In genomic region chr11:86870486-86871165, GRCm38 (mm10) we compare ENCODE assay signal across 22 mouse cellular contexts.
DNase-seq lines count a peak whose midpoint lies in the region; ATAC-seq and TF ChIP-seq lines count a peak whose summit lies in the region.
"Had no signal": no experiment of that assay in that cellular context is flagged by ENCODE, and none has a peak within 500 bp of the region (broad histone marks: within the 10 kb centered on the region; RNA-seq: fewer than 3 reads in every experiment).

No protein-coding gene starts in this region.

- TF ChIP-seq CTCF in kidney, postnatal 0 days (IDR thresholded peaks at IDR 0.05; ENCODE audit: low read depth), result no peak

- no peak for ATAC-seq in kidney, postnatal 0 days (replicated peaks; ENCODE audit: low FRiP score, low read depth)
- ATAC-seq in liver, embryonic 16.5 days (ENCODE audit: low read depth), result peak; percentile 54; the same call in 1 of the 2 replicates
- ATAC-seq in frontal cortex, adult (ENCODE audit: low TSS enrichment), result no peak
- ATAC-seq: forebrain, embryonic 15.5 days; hindbrain, postnatal 0 days; intestine, embryonic 16.5 days had no signal

- DNase-seq in kidney, adult 11 months, result peak; percentile 19
- no peak for DNase-seq in kidney, postnatal 4 days
- DNase-seq in kidney, postnatal 0 days (ENCODE audit: low spot score), result no peak
- DNase-seq in adrenal gland, postnatal 14 days, result no peak
- DNase-seq: adrenal gland, postnatal 10 days; cerebellum, adult 9-11 months; gastrocnemius, postnatal 10 days; heart, postnatal 10 days; layer of hippocampus, postnatal 36 days; lung, postnatal 10 days; thymus, adult 18-20 months; thymus, postnatal 36 days had no signal

- H3K4me1 ChIP-seq in brown adipose tissue, adult 24 weeks (ENCODE audit: control insufficient read depth, insufficient read depth, insufficient read length, low read length), result peaks cover 13% of the 10 kb centered on the region; the same call in 1 of the 2 replicates
- H3K4me1 ChIP-seq in kidney, postnatal 0 days (replicated peaks; ENCODE audit: insufficient read depth, low read length), result no peaks in the 10 kb centered on the region
- peaks cover 6% of the 10 kb centered on the region; the same call in 1 of the 2 replicates for H3K4me1 ChIP-seq in liver, embryonic 16.5 days (ENCODE audit: control insufficient read depth, low read depth, low read length)

- no peaks in the 10 kb centered on the region for H3K27me3 ChIP-seq in kidney, postnatal 0 days (ENCODE audit: insufficient read depth, low read length)
- no peaks in the 10 kb centered on the region for H3K27me3 ChIP-seq in liver, embryonic 16.5 days (ENCODE audit: control insufficient read depth, insufficient read depth, low read depth, low read length)
- H3K27me3 ChIP-seq: embryonic facial prominence, embryonic 15.5 days; forebrain, embryonic 15.5 days; heart, embryonic 12.5 days had no signal

- no peaks in the 10 kb centered on the region for H3K9me3 ChIP-seq in kidney, postnatal 0 days (replicated peaks; ENCODE audit: low read length)
- H3K9me3 ChIP-seq in liver, embryonic 16.5 days (replicated peaks; ENCODE audit: control insufficient read depth, low read length), result no peaks in the 10 kb centered on the region
- H3K9me3 ChIP-seq: embryonic facial prominence, embryonic 15.5 days; forebrain, embryonic 15.5 days; heart, embryonic 12.5 days had no signal

- WGBS in kidney, postnatal 0 days, result 47% methylated on average over 9 of the region's 9 CpGs
- 57% methylated on average over 9 of the region's 9 CpGs for WGBS in liver, embryonic 16.5 days (ENCODE audit: insufficient replicate concordance)

- peak overlapping the region; percentile 40; the same call in 1 of the 2 replicates for H3K27ac ChIP-seq in brown adipose tissue, adult 24 weeks (replicated peaks; ENCODE audit: low read depth, low read length)
- H3K27ac ChIP-seq in kidney, postnatal 0 days, result peak overlapping the region; percentile 58; the same call in 1 of the 2 replicates
- H3K27ac ChIP-seq in liver, embryonic 16.5 days (ENCODE audit: low read length), result peak overlapping the region; percentile 58
- H3K27ac ChIP-seq: embryonic facial prominence, embryonic 15.5 days; forebrain, embryonic 15.5 days; hindbrain, postnatal 0 days; layer of hippocampus, adult 2 months had no signal

- no peak overlapping the region for H3K9ac ChIP-seq in kidney, postnatal 0 days (ENCODE audit: low read depth, low read length)
- no peak overlapping the region for H3K9ac ChIP-seq in liver, embryonic 16.5 days (ENCODE audit: low read depth, low read length)
- H3K9ac ChIP-seq: embryonic facial prominence, embryonic 15.5 days; forebrain, embryonic 15.5 days; heart, embryonic 12.5 days had no signal

- H3K36me3 ChIP-seq in kidney, postnatal 0 days (ENCODE audit: insufficient read depth, low read length), result no peaks in the 10 kb centered on the region
- H3K36me3 ChIP-seq in liver, embryonic 16.5 days (ENCODE audit: control insufficient read depth, insufficient read depth), result no peaks in the 10 kb centered on the region
- H3K36me3 ChIP-seq: embryonic facial prominence, embryonic 15.5 days; forebrain, embryonic 15.5 days; heart, embryonic 12.5 days had no signal

- H3K4me2 ChIP-seq in kidney, postnatal 0 days (ENCODE audit: low read length), result no peak overlapping the region
- H3K4me2 ChIP-seq in liver, embryonic 16.5 days (ENCODE audit: low read depth, low read length), result no peak overlapping the region
- H3K4me2 ChIP-seq: embryonic facial prominence, embryonic 15.5 days; forebrain, embryonic 15.5 days; heart, embryonic 12.5 days; midbrain, embryonic 11.5 days had no signal

- H3K4me3 ChIP-seq in brown adipose tissue, adult 24 weeks (ENCODE audit: insufficient read depth, low read depth, low read length), result no peak overlapping the region
- H3K4me3 ChIP-seq in kidney, postnatal 0 days (replicated peaks; ENCODE audit: low read depth, low read length), result no peak overlapping the region
- H3K4me3 ChIP-seq in liver, embryonic 16.5 days (ENCODE audit: low read depth, low read length), result no peak overlapping the region
- H3K4me3 ChIP-seq: embryonic facial prominence, embryonic 15.5 days; forebrain, embryonic 15.5 days; heart, embryonic 12.5 days; layer of hippocampus, adult 2 months had no signal
